Mouse (Mus musculus): Measurements from ENCODE around the gene Lrr1.
A peak's percentile ranks its signal among the peaks of the same experiment; 100 is the strongest.
"Not testable (repeated sequence)": the region's sequence is repeated elsewhere in the genome, so short reads cannot be mapped to it uniquely, and the experiment has no call there.

Lrr1 gene

DNA sequence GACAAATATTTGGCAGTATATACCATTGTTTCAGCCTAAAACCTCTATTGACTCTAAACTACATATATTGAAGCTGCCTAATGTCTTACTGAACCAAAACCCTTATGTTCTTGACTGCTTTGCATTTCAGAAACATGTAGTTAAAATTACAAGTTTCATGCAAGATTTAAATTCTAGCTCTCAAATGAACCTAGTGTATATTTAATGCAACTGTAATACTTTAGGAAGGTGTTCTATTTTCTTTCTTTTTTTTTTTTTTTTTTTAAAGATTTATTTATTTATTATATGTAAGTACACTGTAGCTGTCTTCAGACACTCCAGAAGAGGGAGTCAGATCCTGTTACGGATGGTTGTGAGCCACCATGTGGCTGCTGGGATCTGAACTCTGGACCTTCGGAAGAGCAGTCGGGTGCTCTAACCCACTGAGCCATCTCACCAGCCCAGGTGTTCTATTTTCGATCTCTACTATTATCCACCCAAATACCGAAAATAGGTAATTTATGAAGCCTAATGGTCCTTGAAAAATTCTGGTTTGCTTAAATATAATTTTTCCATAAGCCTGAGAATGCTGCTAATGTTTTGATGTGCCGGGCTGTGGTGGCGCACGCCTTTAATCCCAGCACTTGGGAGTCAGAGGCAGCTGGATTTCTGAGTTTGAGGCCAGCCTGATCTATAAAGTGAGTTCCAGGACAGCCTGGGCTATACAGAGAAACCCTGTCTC lies 1.6 kb upstream of the Lrr1 start:
- not testable (repeated sequence) for DNase-seq

GRCm38 (mm10) chr12:69167656-69168460 lies 756 bp upstream of the Lrr1 start:
- no peak for DNase-seq

GRCm38 (mm10) chr12:69171307-69171706 lies 2.7 kb downstream of the Lrr1 start:
- no peak for DNase-seq

- no peak for DNase-seq
Observed at GRCm38 (mm10) chr12:69175975-69176374, 7.4 kb downstream of the Lrr1 start.

- no peak for DNase-seq
Observed at GRCm38 (mm10) chr12:69177526-69177925, 8.9 kb downstream of the Lrr1 start.

DNA sequence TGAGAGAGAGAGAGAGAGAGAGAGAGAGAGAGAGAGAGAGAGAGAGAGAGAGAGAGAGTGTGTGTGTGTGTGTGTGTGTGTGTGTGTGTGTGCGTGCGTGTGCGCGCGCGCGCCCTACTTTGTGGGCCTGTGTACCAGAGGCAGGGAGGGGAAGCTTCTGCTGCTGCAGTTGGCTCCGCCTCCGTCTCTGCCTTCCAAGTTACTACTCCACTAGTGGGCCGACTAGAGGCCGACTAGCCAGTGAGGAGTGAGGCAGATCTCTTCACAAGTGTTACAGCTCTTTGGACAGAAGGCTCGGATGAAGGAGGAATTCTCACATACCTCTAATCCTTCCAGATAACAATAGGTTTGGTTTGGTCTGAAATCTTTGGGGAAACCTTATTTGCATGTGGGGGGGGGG lies 10.8 kb downstream of the Lrr1 start:
- DNase-seq, result no peak

DNA sequence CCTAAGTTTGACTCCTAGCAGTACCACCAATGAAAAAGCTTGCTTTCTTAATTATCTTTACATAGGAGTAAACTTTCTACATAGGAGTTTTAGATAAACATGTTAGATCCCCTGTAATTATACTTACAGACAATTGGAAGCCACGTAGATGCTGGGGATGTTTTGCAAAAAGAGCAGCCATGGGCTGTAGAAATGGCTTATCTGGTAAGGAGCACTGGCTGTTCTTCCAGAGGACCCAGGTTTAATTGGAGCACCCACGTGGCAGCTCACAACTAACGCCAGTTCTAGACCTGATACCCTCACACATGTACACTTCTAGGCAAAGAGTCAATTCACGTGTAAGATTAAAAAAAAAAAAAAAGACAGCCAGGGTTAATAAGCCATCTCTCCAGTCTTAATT lies 13.2 kb downstream of the Lrr1 start:
- no peak for DNase-seq

DNA sequence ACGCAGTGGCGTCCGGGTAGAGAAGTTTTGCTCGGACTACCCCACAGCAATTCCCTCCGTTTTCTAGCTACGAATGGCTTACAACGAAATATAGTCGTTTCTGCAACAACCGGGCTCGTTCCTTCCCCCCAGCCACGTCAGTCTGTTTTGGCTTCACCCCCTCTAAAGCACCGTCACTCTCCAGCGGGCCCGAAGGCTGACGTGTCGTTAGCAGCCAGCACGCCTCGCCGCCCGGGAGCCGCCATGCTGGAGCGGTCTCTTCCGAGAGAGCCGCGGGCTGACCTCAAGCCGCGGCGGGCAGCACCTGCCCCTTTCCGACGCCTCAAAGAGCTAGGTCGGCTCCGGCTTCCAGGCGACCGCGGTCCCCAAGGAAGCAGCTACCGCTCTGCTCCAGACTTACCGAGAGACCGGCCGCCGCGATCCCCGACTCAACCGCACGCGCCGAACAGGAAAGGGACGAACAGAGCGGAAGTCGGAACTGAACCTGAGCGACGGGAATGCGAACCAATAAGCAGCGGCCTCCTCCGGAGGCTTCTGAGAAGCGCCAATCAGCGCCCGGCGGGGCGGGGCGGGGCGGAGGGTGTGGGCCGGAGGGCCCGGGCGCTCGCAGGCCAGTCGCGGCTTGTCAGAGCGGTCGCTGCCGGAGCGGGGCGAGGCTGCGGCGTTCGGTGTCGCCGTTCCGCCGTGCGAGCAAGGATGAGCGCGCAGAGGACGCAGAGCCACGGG lies 15.1 kb downstream of the Lrr1 start, which contains the start of the genes Rpl36al and Mgat2:
TSS of gene Rpl36al (minus strand) at position 501 of the 726 bp plus-strand sequence.
TSS of gene Mgat2 (plus strand) at position 575 of the 726 bp plus-strand sequence.
- DNase-seq, result peak; percentile 99

DNA sequence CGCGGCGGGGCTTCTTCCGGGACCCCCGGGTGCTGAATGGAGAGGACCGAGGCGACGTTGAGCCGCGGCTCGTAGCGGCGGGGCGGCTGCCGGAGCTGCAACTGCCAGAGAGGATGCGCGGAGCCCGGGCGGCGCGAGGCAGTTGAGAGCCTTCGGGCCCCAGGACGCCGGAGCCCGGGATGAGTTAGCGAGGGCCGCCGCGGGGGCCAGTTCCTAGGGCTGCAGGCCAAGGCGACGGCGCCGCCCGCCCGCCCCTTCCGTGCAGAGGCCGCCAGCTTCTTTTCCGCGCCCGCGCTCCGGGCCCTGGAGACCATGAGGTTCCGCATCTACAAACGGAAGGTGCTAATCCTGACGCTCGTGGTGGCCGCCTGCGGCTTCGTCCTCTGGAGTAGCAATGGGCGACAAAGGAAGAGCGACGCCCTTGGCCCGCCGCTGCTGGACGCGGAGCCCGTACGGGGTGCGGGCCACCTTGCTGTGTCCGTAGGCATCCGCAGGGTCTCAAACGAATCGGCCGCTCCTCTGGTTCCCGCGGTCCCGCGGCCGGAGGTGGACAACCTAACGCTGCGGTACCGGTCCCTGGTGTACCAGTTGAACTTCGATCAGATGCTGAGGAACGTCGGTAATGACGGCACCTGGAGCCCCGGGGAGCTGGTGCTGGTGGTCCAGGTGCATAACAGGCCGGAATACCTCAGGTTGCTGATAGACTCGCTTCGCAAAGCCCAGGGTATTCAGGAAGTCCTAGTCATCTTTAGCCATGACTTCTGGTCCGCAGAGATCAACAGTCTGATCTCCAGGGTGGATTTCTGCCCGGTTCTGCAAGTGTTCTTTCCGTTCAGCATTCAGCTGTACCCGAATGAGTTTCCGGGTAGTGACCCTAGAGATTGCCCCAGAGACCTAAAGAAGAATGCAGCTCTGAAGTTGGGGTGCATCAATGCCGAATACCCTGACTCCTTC lies 16.0 kb downstream of the Lrr1 start:
- no peak for DNase-seq

- DNase-seq, result no peak
Observed at GRCm38 (mm10) chr12:69185371-69185770, 16.8 kb downstream of the Lrr1 start.

GRCm38 (mm10) chr12:69186811-69187471 lies 18.3 kb downstream of the Lrr1 start:
- DNase-seq, result no peak

DNA sequence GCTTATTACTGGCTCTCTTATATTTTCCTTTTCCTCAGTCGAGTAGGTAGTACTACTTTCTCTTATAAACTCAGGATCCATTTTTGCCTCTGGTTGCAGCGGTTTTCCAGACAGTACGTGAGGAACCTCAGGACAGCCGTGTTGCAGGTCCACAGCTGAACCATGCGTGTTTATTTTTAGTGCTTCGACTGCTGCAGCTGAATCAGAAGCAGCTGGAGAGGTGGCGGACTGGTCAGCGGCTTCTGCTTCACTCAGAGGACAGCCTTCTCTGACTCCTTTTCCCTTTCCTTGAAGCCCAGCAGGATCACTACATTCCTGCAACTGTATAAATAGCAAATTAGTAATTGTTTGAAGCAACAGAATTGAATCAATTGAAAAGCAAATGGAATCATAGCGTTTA lies 21.5 kb downstream of the Lrr1 start:
- DNase-seq, result no peak

DNA sequence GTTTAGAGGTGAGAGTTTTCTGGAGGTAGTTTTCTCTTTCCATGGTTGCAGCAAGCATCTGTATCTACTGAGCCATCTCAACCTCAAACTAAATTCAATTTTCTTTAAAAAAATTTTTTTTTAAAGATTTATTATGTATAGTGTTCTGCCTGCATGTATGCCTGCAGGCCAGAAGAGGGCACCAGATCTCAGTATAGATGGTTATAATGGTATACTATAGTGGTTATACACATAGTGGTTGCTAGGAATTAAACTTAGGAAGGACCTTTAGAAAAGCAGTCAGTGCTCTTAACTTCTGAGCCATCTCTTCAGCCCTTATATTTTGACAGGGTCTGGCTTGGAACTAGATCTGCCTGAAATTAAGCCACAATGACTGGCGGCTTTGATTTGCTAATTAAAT lies 21.9 kb downstream of the Lrr1 start:
- peak; percentile 48 for DNase-seq

- no peak for DNase-seq
Observed at GRCm38 (mm10) chr12:69191396-69191795, 22.8 kb downstream of the Lrr1 start.

GRCm38 (mm10) chr12:69192637-69193036 lies 24.0 kb downstream of the Lrr1 start:
- no peak for DNase-seq

DNA sequence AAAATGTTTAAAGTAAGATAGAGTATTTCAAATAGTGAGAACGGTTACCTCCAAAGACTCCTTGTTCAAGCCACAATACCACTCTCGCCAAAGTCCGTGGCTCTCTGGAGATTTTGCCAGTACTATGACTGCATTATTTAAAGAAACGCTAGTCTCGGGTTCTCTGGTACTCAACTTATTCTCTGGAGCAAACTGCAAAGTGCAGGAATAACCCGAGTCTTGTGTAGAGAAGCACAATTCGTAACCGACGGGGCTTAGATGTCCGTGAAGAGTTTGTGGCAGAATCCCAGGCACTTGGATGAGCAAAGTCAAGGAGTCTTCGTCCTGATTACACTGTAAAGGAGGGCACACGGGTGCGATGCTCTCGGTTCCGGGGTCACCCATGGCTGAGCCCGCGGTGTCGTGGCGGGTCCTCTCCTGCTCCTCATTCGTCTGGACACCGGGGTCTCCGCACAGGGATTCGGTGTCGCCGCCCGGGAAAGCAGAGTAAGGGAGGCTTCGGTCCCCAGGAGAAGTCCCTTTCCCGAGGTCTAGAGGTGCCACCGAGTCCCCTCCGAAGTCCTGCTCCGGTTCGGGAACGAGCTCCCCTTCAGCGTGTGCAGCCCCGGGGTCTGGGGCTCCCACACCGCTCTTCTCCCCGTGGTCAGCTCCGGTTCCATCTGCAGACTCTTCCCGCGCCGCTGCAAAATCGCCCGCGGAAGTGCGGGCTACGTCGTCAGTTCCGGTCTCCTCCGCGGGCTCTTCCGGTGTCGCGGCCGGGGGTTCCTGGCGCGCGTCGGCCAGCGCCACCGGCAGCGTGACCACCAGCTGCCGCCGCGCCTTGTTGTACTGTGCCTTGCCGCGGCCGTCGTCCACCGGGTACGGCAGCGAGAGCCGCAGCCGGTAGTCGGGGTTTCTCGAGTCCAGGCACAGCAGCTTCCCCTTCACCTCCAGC lies 28.1 kb downstream of the Lrr1 start, which contains the start of gene Gm49383:
TSS of gene Gm49383 (minus strand) at position 661 of the 934 bp plus-strand sequence.
- peak; percentile 74 for DNase-seq

- DNase-seq, result peak; percentile 66
Observed at GRCm38 (mm10) chr12:69197378-69198163, 29.0 kb downstream of the Lrr1 start.

DNA sequence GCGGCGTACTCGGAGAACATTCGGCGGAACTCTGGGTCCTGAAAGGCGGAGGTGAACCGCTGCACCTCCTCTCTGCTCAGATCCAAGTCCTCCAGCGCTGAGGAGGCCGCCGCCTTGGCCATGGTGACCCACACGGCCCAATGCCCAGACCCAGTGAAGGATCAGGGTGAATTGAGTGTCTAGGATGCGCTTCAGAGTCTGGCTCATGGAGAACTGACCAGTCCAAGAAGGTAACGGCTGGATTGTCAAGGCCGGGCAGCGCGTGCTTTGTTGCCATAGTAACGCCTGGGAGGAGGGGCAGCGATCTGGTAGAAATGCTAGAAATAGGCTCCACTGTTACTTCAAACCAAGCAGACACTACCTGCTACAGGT lies 29.5 kb downstream of the Lrr1 start, which contains the start of gene Dnaaf2:
TSS of gene Dnaaf2 (minus strand) at position 266 of the 372 bp plus-strand sequence.
- peak; percentile 69 for DNase-seq

DNA sequence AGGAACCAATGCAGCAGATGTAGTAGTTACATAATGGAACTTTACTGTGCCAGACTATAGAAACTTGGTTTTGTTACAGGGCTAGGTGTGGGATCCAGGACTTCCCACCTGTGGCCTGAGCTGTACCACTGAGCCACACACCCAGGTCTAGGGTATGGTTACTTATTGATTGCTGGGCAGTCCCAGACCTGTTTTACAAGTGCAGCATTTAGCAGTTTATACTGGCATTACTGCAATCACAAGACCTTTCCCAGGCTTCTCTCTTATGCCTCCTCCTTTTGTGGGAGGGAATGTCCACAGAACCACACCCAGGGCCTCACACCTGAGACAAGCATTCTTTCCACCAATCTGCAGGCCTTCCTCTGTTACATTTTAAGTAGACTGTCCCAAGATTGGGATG lies 30.4 kb downstream of the Lrr1 start:
- DNase-seq, result no peak
